Mouse (Mus musculus) forebrain, embryonic 15.5 days (tissue): ENCODE measurements at regions not wholly inside any gene's neighbourhood (a gene's known extent, or its start where the extent isn't known, plus 50 kb on each side); places are given as distances from the start of the nearest gene placed in this dataset.

Experiments
- ATAC-seq: fragments of 200-750 bp; cut with Nextera tagmentation; replicated peaks from 2 replicates; pipeline ENCODE4 v1.8.0; 2017; ENCODE audit warnings: mild to moderate bottlenecking, moderate TSS enrichment, moderate library complexity
- H3K27ac ChIP-seq: fragments of 300-500 bp; sonication (generic); replicated peaks from 2 replicates; pipeline ENCODE4 v1.5.1; 2015; ENCODE audit warnings: mild to moderate bottlenecking, inconsistent platforms
- H3K27me3 ChIP-seq: fragments of 300-500 bp; sonication (generic); 2 replicates; pipeline ENCODE4 v1.6.1; 2015; ENCODE audit warnings: inconsistent platforms
- H3K36me3 ChIP-seq: fragments of 300-500 bp; sonication (generic); 2 replicates; pipeline ENCODE4 v1.6.1; 2015; ENCODE audit warnings: mild to moderate bottlenecking, inconsistent platforms
- H3K4me1 ChIP-seq: fragments of 300-500 bp; sonication (generic); 2 replicates; pipeline ENCODE4 v1.6.1; 2015; ENCODE audit warnings: inconsistent platforms
- H3K4me2 ChIP-seq: fragments of 300-500 bp; sonication (generic); replicated peaks from 2 replicates; pipeline ENCODE4 v1.6.1; 2015; ENCODE audit warnings: mild to moderate bottlenecking, inconsistent platforms
- H3K4me3 ChIP-seq: fragments of 300-500 bp; sonication (generic); 2 replicates; pipeline ENCODE4 v1.5.1; 2015; ENCODE audit warnings: mild to moderate bottlenecking, inconsistent platforms
- H3K9ac ChIP-seq: fragments of 300-500 bp; sonication (generic); replicated peaks from 2 replicates; pipeline ENCODE4 v1.6.1; 2015; ENCODE audit warnings: mild to moderate bottlenecking, inconsistent platforms
- H3K9me3 ChIP-seq: fragments of 300-500 bp; sonication (generic); 2 replicates; pipeline ENCODE4 v1.6.1; 2016; ENCODE audit warnings: inconsistent platforms
- WGBS: fragments of 180-500 bp; shearing (Covaris S2); methylation state at CpG from one replicate; pipeline ENCODE4 v1.1.7; 2015; ENCODE audit warnings: mixed read lengths; 5-methylcytosine and 5-hydroxymethylcytosine counted together

DNA sequence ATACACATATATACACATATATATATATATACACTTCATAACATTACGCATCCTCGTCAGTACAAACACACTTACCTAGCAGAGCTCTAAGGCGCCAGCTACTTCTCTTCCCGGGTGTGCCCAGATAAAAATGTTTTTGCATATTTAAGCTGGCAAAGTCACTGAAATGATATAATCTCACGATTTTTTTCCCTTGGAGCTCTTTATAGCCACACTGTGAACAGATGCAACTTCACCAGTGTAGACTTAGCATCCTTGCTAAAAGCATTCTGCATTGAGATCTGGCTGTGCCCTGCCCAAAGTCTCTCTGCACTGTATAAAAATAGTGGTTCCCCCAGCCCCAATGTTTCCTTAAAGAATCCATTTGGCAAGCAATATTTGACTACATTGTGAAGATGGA, 143.5 kb downstream of the Ddx11 start:
- 82% methylated on average over 5 of the region's 5 CpGs for WGBS
- no peak overlapping the region for H3K27ac ChIP-seq
- no peak overlapping the region for H3K4me3 ChIP-seq
- ATAC-seq: no peak
- no peaks in the 10 kb centered on the region for H3K27me3 ChIP-seq
- no peaks in the 10 kb centered on the region for H3K4me1 ChIP-seq
- no peak overlapping the region for H3K4me2 ChIP-seq
- no peaks in the 10 kb centered on the region for H3K36me3 ChIP-seq
- H3K9me3 ChIP-seq: no peaks in the 10 kb centered on the region
- H3K9ac ChIP-seq: no peak overlapping the region

DNA sequence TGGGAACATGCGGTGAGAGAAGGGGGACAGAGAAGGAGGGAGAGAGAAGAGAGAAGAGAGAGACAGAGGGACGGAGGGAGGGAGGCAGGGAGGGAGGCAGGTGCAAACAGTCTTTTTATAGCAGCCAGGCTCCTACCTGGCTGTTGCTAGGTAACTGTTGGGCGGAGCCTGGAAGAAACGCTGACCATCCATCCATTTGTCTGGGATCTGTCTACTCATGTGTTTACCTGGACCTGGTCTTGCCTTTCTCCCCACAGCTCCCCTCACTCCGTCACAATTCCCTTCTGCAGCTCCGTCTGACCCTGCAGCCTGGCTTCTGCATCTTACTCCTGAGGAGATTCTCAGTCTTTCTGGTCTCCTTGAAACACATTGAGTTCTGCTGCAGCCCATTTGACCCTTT, 144.5 kb downstream of the Ddx11 start:
- Histone ChIP-seq H3K27me3 (no peaks in the 10 kb centered on the region), H3K9me3 (no peaks in the 10 kb centered on the region), H3K4me2 (no peak overlapping the region), H3K4me3 (no peak overlapping the region), H3K9ac (no peak overlapping the region), H3K27ac (no peak overlapping the region), H3K36me3 (no peaks in the 10 kb centered on the region), H3K4me1 (no peaks in the 10 kb centered on the region)
- ATAC-seq: no peak
- 60% methylated on average over 6 of the region's 6 CpGs for WGBS

DNA sequence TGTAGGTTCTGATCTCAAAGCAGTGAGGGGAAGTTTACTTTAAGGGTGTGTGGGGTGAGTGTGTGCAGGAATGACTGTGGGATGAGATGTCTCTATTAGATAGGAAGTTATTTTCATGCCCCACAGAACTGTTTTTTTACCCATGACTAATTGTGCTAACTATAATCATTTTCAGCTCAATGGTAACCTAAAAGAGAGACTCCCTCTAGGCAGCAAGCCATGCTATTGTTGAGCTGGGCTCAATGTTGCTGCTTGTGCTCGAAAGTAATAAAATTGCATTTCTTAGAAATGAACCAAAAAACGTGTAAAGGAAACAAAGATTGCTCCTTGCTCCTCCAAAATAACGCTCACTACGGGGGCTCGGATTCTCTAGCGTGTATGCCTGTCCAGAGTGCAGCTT, 146.2 kb downstream of the Ddx11 start:
- H3K27ac ChIP-seq: no peak overlapping the region
- no peak overlapping the region for H3K9ac ChIP-seq
- no peaks in the 10 kb centered on the region for H3K9me3 ChIP-seq
- no peak overlapping the region for H3K4me2 ChIP-seq
- H3K27me3 ChIP-seq: no peaks in the 10 kb centered on the region
- H3K4me1 ChIP-seq: no peaks in the 10 kb centered on the region
- ATAC-seq: no peak
- H3K4me3 ChIP-seq: no peak overlapping the region
- no peaks in the 10 kb centered on the region for H3K36me3 ChIP-seq
- 73% methylated on average over 6 of the region's 6 CpGs for WGBS

DNA sequence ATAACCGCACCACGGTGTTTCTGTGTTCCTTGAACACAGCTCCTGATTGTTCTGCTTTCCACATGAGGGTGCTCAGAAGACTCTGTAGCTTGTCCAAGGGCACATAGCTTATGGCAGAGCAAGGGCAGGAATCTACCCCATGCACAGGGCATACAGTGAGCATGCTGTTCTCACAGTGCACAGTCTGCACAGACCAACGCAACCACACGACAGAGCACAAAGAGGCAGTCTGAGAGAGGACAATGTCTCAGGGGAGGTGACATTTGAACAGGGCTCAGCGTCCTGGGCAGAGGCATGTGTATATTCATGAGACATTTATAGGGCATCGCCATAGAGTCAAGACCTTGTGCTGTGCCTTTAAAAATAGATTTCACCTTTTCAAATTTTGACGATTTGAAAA, 148.6 kb downstream of the Ddx11 start:
- H3K9me3 ChIP-seq: no peaks in the 10 kb centered on the region
- 75% methylated on average over 7 of the region's 7 CpGs for WGBS
- H3K4me3 ChIP-seq: no peak overlapping the region
- H3K9ac ChIP-seq: no peak overlapping the region
- H3K27ac ChIP-seq: no peak overlapping the region
- no peak overlapping the region for H3K4me2 ChIP-seq
- ATAC-seq: no peak
- no peaks in the 10 kb centered on the region for H3K36me3 ChIP-seq
- 0 out of 2 replicates have a peak, but pooled peaks cover 2% of the 10 kb centered on the region for H3K27me3 ChIP-seq
- peaks cover 8% of the 10 kb centered on the region for H3K4me1 ChIP-seq

DNA sequence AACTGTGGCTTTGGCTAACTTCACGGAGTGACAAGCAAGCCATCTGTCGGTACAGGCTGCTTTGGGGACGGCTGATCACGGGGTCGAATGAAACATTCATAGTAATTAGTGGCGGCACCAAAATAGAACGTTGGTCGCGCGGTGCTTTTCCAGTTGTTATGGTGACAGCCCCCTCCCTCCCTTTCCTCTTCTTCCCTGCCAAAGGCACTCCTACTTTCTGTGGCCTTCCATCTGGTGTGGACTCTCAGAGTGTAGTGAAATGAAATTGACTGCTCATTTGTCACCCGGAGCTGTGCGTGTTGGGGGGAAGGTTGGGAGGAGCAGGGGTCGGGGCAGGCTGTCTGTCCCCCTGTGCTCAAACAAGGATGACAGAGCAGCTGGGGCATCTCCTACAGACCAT, 153.5 kb downstream of the Ddx11 start:
- peak overlapping the region; percentile 75 for H3K27ac ChIP-seq
- peak overlapping the region; percentile 8 for H3K4me2 ChIP-seq
- no peaks in the 10 kb centered on the region for H3K9me3 ChIP-seq
- ATAC-seq: peak; percentile 97
- no peaks in the 10 kb centered on the region for H3K36me3 ChIP-seq
- H3K27me3 ChIP-seq: 0 out of 2 replicates have a peak, but pooled peaks cover 2% of the 10 kb centered on the region
- H3K4me3 ChIP-seq: no peak overlapping the region
- peaks cover 25% of the 10 kb centered on the region for H3K4me1 ChIP-seq
- no peak overlapping the region for H3K9ac ChIP-seq
- 4% methylated on average over 13 of the region's 13 CpGs for WGBS

DNA sequence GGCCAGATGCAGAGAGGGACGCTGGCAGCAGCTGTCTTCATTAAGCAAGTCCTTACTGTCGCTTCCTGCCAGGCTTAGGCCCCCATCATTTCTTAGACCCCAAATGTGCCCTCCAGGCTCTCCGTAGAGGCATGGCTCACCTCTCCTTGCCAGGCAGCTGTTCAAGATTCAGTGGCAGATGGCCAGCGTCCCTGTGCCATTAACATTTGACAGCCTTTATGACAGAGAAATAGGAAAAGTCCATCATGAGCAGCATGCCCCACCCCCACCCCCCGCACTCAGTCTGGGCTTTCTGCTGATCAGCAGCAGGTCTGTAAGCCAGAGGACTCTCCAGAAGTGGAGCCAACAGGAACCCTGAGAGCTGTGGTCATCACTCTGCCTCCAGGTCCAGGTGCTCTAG, 154.7 kb downstream of the Ddx11 start:
- 49% methylated on average over 5 of the region's 5 CpGs for WGBS

DNA sequence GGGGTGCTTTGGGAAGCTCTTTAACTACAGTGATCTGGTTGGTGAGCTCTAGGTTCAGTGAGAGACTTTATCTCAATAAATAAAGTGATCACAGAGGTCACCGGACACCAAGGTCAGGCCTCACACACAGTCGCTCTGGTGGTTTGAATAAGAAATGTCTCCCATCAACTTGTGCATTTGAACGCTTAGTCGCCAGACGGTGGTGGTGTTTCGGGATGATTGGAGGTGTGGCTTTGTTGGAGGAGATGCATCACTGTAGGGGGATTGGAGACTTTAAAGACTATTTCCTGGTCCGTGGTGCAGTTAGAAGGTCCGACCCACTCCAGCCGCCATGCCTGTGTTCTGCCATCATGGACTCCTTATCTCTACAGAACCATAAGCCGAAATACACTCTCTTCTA, 162.0 kb downstream of the Ddx11 start:
- Histone ChIP-seq H3K4me2 (no peak overlapping the region), H3K4me1 (no peaks in the 10 kb centered on the region), H3K27me3 (no peaks in the 10 kb centered on the region), H3K4me3 (no peak overlapping the region), H3K27ac (no peak overlapping the region), H3K9me3 (no peaks in the 10 kb centered on the region), H3K36me3 (no peaks in the 10 kb centered on the region), H3K9ac (no peak overlapping the region)
- 96% methylated on average over 10 of the region's 10 CpGs for WGBS
- ATAC-seq: no peak

More for the DNA sequence above, 154.7 kb downstream of the Ddx11 start:
- Histone ChIP-seq H3K9ac (no peak overlapping the region), H3K36me3 (no peaks in the 10 kb centered on the region), H3K27ac (0 out of 2 replicates have a peak overlapping the region, but pooled peaks have one; percentile 75), H3K4me1 (peaks cover 25% of the 10 kb centered on the region), H3K9me3 (no peaks in the 10 kb centered on the region), H3K27me3 (0 out of 2 replicates have a peak, but pooled peaks cover 2% of the 10 kb centered on the region), H3K4me2 (no peak overlapping the region), H3K4me3 (no peak overlapping the region)
- ATAC-seq: no peak
